Mouse (Mus musculus) cerebellum, adult 2 months (tissue): Measurements from ENCODE around the gene Msmp.

Experiments
- CTCF ChIP-seq: fragments of 200-500 bp; IDR thresholded peaks from 2 replicates; pipeline ENCODE4 v1.5.1; 2011; ENCODE audit warnings: low read depth, mild to moderate bottlenecking, control low read depth, low read length, moderate library complexity, borderline replicate concordance; ENCODE audit not compliant: insufficient read depth
- POLR2A ChIP-seq: fragments of 200-500 bp; IDR thresholded peaks from 2 replicates; pipeline ENCODE4 v1.6.1; 2011; ENCODE audit warnings: low read length, control low read depth, borderline replicate concordance; ENCODE audit not compliant: insufficient read depth

- TF ChIP-seq POLR2A = no peak
- no peak for TF ChIP-seq CTCF
Observed at GRCm38 (mm10) chr4:43575356-43575755, 8.9 kb downstream of the Msmp start.
